Mouse (Mus musculus) liver, embryonic 11.5 days (tissue): ENCODE data around the gene Zfp524. TPM values are rescaled to one million over a fixed set of nuclear protein-coding genes. Genes with fewer than 3 reads are reported as not detected.
"Not testable (repeated sequence)": the region's sequence is repeated elsewhere in the genome, so short reads cannot be mapped to it uniquely, and the experiment has no call there.

Experiments used
- ATAC-seq: fragments of 200-750 bp; cut with Nextera tagmentation; replicated peaks from 2 replicates; pipeline ENCODE4 v1.8.0; 2017; ENCODE audit warnings: moderate number of reproducible peaks, mild to moderate bottlenecking, moderate TSS enrichment, moderate library complexity; ENCODE audit not compliant: low FRiP score
- DNase-seq: peaks from one replicate; pipeline ENCODE4 v3.0.0-alpha.2; 2017; ENCODE audit warnings: low spot score
- H3K27ac ChIP-seq: fragments of 300-500 bp; sonication (generic); 2 replicates; pipeline ENCODE4 v1.5.1; 2014; ENCODE audit warnings: mild to moderate bottlenecking, low read depth, low read length, control low read depth
- H3K27me3 ChIP-seq: fragments of 300-500 bp; sonication (generic); replicated peaks from 2 replicates; pipeline ENCODE4 v1.6.1; 2014; ENCODE audit warnings: low read length, mixed read lengths; ENCODE audit not compliant: control insufficient read depth, insufficient read depth
- H3K36me3 ChIP-seq: fragments of 300-500 bp; sonication (generic); 2 replicates; pipeline ENCODE4 v1.6.1; 2014; ENCODE audit warnings: mild to moderate bottlenecking, low read length, moderate library complexity, mixed read lengths; ENCODE audit not compliant: control insufficient read depth, insufficient read depth
- H3K4me1 ChIP-seq: fragments of 300-500 bp; sonication (generic); replicated peaks from 2 replicates; pipeline ENCODE4 v1.6.1; 2014; ENCODE audit warnings: low read length, mixed read lengths; ENCODE audit not compliant: control insufficient read depth, insufficient read depth
- H3K4me2 ChIP-seq: fragments of 300-500 bp; sonication (generic); 2 replicates; pipeline ENCODE4 v1.6.1; 2014; ENCODE audit warnings: mild to moderate bottlenecking, control low read depth, moderate library complexity
- H3K4me3 ChIP-seq: fragments of 300-500 bp; sonication (generic); 2 replicates; pipeline ENCODE4 v1.5.1; 2014; ENCODE audit warnings: low read depth, low read length, control low read depth
- H3K9ac ChIP-seq: fragments of 300-500 bp; sonication (generic); 2 replicates; pipeline ENCODE4 v1.6.1; 2014; ENCODE audit warnings: low read depth, low read length, control low read depth
- H3K9me3 ChIP-seq: fragments of 300-500 bp; sonication (generic); 2 replicates; pipeline ENCODE4 v1.6.1; 2016; ENCODE audit warnings: low read length, inconsistent platforms, mixed read lengths; ENCODE audit not compliant: control insufficient read depth
- WGBS: fragments of 180-500 bp; shearing (Covaris S2); extraction: QIAGEN DNeasy Blood & Tissue Kit; methylation state at CpG from one replicate; pipeline ENCODE4 v1.1.7; 2014; 5-methylcytosine and 5-hydroxymethylcytosine counted together
- polyA plus RNA-seq: library from polyadenylated mRNA; unstranded; fragments of >200 nt; fragmentation: Nextera tagmentation; extraction: Ambion mirVana; gene quantifications from 2 replicates; pipeline ENCODE4 v1.2.1, GENCODE M21; 2014

Zfp524 gene
- polyA plus RNA-seq, 1 experiment from 2014 or later = 13.9 TPM

DNA sequence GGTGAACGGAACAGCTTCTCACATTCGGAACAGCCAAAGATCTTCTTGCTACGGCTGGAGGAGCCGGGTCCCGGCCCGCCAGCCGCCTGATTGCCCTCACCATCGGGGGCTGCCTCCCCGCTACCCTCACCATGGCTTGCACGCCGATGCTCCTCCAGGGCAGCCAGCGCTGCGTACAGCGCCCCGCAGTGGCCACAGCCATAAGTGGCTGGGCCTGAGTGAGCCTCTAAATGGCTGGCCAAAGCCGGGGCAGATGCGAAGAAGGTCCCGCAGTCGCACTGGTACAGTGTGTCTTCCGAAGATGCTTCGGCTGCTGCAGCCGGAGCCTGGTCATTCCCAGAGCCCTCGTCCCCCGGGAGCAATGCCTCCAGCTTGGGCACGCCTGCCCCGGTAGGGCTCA is 6.0 kb upstream of the Zfp524 start:
- Histone ChIP-seq H3K9me3 (peaks cover 2% of the 10 kb centered on the region; the same call in 1 of the 2 replicates), H3K9ac (no peak overlapping the region), H3K36me3 (peaks cover 60% of the 10 kb centered on the region), H3K4me1 (peaks cover 3% of the 10 kb centered on the region; the same call in 1 of the 2 replicates), H3K4me2 (no peak overlapping the region), H3K4me3 (no peak overlapping the region), H3K27me3 (no peaks in the 10 kb centered on the region), H3K27ac (no peak overlapping the region)
- no peak for ATAC-seq
- 97% methylated on average over 26 of the region's 26 CpGs for WGBS
- no peak for DNase-seq

- Histone ChIP-seq H3K36me3 (peaks cover 56% of the 10 kb centered on the region), H3K27me3 (no peaks in the 10 kb centered on the region), H3K4me1 (peaks cover 13% of the 10 kb centered on the region), H3K4me2 (peak overlapping the region; percentile 90), H3K4me3 (peak overlapping the region; percentile 75), H3K9ac (peak overlapping the region; percentile 35; the same call in 1 of the 2 replicates), H3K9me3 (peaks cover 2% of the 10 kb centered on the region; the same call in 1 of the 2 replicates), H3K27ac (peak overlapping the region; percentile 28; the same call in 1 of the 2 replicates)
- no peak for ATAC-seq
- DNase-seq = no peak
- WGBS = 85% methylated on average over 27 of the region's 27 CpGs
Observed at GRCm38 (mm10) chr7:5012681-5013513, 1.3 kb upstream of the Zfp524 start.

DNA sequence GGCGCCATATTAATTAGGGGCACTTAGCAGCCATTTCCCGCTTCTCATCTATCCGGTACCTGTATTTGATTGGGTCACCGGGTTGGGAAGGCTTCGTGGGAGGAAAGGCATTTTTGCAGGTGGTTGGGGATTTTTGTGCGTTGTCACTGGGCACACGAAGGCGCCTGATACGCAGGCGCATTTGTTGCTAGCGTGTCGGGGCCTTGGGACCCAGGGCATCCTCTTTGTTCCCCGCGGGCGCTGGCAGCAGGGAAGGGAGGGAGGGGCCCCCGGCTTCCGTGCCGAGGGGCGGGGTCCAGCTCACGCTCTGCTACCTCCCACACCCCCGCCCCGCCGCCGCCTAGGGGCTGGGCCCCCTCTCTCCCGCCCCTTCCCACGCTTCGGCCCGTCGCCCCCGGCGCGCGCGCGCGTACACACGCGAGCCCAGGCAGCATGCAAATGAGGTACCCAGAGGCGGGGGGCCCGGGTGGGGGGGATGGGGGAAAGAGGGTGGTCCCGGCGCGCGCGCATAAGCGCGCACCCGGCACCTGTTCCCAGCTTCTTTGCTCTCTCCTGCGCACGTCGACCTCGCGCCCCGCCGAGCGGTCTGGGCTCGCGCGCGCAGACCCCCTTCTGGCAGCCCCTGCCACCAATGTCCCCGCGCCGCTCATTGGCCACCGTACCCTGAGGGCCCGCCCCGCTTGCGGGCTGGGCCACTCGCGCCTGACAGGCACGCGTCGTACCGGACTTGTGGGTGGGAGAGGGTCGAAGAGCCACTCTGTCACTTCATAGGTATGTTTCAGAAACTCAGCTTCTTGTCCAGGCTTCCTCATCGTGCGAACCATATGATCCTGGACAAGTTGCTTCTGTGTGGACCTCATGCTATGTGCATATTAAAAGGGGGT is 1.1 kb downstream of the Zfp524 start, which contains the start of gene Gm44973:
Gm44973 (plus strand) TSS at position 379 of the 884 bp plus-strand sequence.
- DNase-seq = peak; percentile 97
- Histone ChIP-seq H3K27ac (peak within 1 kb of the TSS; percentile 99), H3K9ac (peak within 1 kb of the TSS; percentile 93), H3K4me1 (peaks cover 19% of the 10 kb centered on the region), H3K9me3 (no peaks in the 10 kb centered on the region), H3K4me3 (peak within 1 kb of the TSS; percentile 75), H3K4me2 (peak within 1 kb of the TSS; percentile 90), H3K36me3 (peaks cover 32% of the 10 kb centered on the region), H3K27me3 (no peaks in the 10 kb centered on the region)
- ATAC-seq = peak; percentile 77
- under 1% methylated on average over 63 of the region's 76 CpGs for WGBS

- ATAC-seq = no peak
- Histone ChIP-seq H3K27ac (peak overlapping the region; percentile 99), H3K27me3 (no peaks in the 10 kb centered on the region), H3K4me2 (peak overlapping the region; percentile 90), H3K36me3 (peaks cover 26% of the 10 kb centered on the region), H3K9me3 (no peaks in the 10 kb centered on the region), H3K9ac (peak overlapping the region; percentile 93), H3K4me1 (peaks cover 21% of the 10 kb centered on the region), H3K4me3 (peak overlapping the region; percentile 75)
- 53% methylated on average over 3 of the region's 3 CpGs for WGBS
- DNase-seq = no peak
Observed at GRCm38 (mm10) chr7:5016057-5016456, 1.8 kb downstream of the Zfp524 start.

DNA sequence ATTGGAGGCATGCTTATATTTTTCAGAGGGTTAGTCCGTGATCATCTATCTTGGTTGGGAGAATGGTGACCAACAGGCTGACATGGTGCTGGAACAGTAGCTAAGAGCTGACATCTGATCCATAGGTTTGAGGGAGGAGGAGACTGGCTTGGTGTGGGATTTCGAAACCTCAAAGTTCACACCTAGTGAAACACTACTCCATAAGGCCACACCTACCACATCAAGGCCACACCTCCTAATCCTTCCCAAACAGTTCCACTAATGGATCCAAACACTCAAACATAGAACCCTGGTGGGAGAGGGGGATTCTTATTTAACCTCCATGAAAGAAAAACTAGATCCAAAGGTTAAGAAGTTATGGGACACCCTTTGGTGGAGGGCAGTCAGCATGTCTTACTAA is 2.7 kb downstream of the Zfp524 start:
- no peaks in the 10 kb centered on the region for H3K27me3 ChIP-seq
- no peak overlapping the region for H3K4me2 ChIP-seq
- ATAC-seq (no peak), DNase-seq (no peak)
- H3K36me3 ChIP-seq = peaks cover 17% of the 10 kb centered on the region
- H3K4me1 ChIP-seq = peaks cover 25% of the 10 kb centered on the region
- WGBS = 94% methylated on average over 2 of the region's 2 CpGs
- H3K9ac ChIP-seq = no peak overlapping the region
- H3K9me3 ChIP-seq = no peaks in the 10 kb centered on the region
- no peak overlapping the region for H3K27ac ChIP-seq
- no peak overlapping the region for H3K4me3 ChIP-seq

DNA sequence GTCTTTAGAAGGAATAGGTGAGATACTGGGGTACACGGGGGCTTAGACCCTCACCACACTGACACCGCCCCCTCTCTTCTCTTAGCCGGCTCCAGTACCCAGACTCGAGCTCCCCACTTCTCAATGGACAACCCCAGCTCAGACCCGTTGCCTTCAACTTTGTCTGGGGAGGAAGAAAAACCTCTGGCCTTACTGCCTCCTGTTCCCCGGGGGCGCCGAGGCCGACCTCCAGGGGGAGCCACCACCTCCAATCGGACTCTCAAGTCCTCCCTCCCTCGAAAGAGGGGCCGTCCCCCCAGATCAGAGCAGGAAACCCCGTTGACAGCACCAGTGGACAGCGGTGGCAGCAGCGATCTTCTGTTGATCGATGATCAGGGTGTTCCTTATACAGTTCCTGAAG is 3.1 kb downstream of the Zfp524 start:
- Histone ChIP-seq H3K4me2 (no peak overlapping the region), H3K9ac (no peak overlapping the region), H3K36me3 (peaks cover 16% of the 10 kb centered on the region), H3K27me3 (no peaks in the 10 kb centered on the region), H3K9me3 (no peaks in the 10 kb centered on the region), H3K27ac (no peak overlapping the region), H3K4me1 (peaks cover 25% of the 10 kb centered on the region), H3K4me3 (no peak overlapping the region)
- no peak for ATAC-seq
- no peak for DNase-seq
- 91% methylated on average over 16 of the region's 16 CpGs for WGBS

DNA sequence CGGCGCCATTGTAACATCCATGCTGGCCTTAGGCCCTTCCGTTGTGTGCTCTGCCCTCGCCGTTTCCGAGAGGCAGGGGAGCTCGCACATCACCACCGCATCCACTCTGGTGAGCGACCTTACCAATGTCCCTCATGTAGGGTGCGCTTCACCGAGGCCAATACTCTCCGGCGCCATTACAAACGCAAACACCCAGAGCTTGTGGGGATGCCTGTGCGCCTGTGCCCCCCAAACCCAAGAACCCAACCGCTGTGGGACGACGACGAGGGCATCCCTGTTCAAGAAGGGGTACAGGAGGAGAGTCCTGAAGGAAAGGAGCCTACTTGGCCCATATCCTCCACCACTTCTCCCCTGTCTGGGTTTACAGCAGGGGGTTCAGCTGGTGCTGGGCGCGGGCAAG is 3.7 kb downstream of the Zfp524 start:
- DNase-seq (no peak), ATAC-seq (no peak)
- H3K4me1 ChIP-seq = peaks cover 25% of the 10 kb centered on the region
- H3K27me3 ChIP-seq = no peaks in the 10 kb centered on the region
- WGBS = 96% methylated on average over 21 of the region's 21 CpGs
- no peaks in the 10 kb centered on the region for H3K9me3 ChIP-seq
- H3K27ac ChIP-seq = no peak overlapping the region
- H3K36me3 ChIP-seq = peaks cover 13% of the 10 kb centered on the region; the same call in 1 of the 2 replicates
- H3K4me3 ChIP-seq = no peak overlapping the region
- H3K4me2 ChIP-seq = no peak overlapping the region
- no peak overlapping the region for H3K9ac ChIP-seq

DNA sequence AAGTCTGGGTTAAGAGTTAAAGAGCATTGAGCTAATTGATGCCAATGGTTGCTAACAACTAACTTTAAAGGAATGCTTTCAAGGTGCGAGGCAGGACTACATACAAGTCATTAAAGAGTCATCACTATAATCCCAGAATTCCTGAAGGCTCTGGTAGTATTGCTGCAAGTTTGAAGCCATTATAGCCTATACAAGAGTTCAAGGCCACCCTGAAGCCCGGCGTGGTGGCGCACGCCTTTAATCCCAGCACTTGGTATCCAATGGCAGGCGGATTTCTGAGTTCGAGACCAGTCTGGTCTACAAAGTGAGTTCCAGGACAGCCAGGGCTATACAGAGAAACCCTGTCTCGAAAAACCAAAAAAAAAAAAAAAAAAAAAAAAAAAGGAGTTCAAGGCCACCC is 5.4 kb downstream of the Zfp524 start:
- not testable (repeated sequence) for H3K27me3 ChIP-seq, H3K9me3 ChIP-seq, ATAC-seq, DNase-seq
- Histone ChIP-seq H3K9ac (peak overlapping the region; percentile 93), H3K36me3 (peaks cover 17% of the 10 kb centered on the region; the same call in 1 of the 2 replicates), H3K27ac (peak overlapping the region; percentile 98), H3K4me2 (peak overlapping the region; percentile 78), H3K4me3 (peak overlapping the region; percentile 87), H3K4me1 (peaks cover 20% of the 10 kb centered on the region)
- WGBS = 26% methylated on average over 8 of the region's 8 CpGs
